Mouse (Mus musculus) spleen, postnatal 14 days (tissue): ENCODE measurements around the gene Ptpn14.
A peak's percentile ranks its signal among the peaks of the same experiment; 100 is the strongest.
"Not testable (repeated sequence)": the region's sequence is repeated elsewhere in the genome, so short reads cannot be mapped to it uniquely, and the experiment has no call there.

ENCODE experiments used
- DNase-seq, 2 experiments: peaks; one replicate each; pipeline ENCODE4 v3.0.0; 2021 to 2022; ENCODE audit warnings: low spot score in 2 of 2

The Ptpn14 gene

DNA sequence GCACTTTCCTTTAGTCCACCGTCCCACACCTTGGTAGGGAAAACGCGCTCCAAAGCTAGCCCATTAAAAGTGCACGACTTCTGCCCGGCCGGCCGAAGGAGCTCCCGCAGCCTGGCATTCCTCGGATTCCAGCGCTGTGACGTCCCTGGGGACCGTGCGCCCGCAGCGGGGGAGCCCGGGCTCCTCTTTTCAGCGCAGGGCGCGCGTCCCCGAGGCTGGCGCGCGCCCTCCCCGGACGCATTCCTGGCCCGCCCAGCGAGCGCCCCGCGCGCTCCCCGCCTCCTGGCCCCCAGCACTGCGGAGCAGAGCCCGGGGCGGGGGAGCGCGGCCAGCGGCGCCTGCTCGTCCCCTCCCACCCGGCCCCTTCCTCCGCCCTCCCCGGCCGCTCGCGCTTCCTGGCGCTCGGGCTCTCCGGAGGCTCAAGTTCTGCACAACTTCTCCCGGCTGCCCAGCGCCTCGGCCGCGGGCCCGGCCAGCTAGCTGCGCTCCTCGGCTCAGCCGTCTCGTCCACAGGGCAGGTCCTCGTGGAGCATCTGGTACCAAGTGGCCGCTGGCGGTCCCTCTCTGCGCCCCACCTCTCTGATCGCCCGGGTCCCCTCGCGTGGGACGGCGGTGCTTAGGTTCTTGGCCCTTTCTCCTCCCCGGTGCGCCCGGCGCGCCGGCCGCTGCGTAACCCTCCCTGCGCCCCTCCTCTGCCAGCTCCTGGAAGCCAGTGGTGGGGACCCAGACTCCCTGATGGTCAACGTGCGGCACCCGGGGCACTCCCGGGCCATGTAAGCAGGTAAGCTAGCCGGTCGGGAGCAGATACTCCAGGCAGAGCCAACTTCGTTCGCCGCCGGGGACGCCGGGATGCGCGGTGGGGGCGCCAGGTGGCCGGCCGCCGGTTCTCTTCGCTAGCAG is at the start of gene Ptpn14:
Ptpn14 (plus strand) TSS at position 385 of the 900 bp plus-strand sequence.
- DNase-seq: no peak

DNA sequence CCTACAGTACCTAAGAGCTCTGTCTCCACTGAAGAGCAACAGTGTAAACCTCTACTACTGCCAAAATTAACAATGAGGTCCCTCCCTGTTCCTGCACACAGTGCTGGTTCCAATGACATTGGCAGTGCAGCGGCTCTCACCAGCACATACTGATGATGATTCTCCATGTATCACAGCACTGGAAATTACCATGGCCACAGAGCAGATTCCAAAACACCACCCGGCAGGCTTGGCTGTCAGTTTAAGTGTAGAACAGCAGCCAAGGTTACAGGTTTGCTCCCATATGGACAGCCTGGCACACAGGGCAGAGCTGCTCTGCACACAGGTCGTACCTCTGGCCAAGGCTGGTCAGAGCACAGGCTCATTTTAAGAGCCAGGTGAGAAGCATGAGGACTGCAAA is 48.5 kb upstream of the Ptpn14 start:
- DNase-seq: no peak

DNA sequence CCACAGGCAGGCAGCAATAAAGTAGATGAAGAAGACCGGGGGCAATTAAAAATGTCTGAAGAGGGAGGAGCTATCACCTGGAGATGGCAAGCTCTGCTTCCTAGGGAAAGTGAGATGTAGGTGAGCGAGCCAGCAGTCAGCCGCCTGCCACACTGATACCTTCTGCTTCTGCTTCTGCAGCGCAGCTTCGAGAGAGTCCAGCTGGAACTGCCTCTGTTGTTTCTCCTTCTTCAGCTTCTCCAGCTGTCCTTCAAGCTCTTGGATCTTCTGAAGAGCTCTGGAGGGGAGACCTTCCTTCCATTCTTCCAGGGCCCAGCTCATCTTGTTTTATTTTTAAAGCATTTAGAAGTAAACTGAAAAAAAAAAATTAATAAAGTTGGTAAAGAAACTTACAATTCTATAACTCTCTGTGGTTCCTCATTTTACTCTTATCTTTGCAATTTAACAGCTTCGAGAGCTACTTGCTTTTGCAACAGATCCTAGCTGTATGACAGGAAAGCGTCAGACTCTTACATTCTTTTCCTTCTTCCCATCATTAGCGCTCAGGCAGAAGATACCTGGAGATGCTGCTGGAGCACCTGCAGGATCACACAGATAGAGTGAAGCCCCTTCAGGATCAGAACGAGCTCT is 43.2 kb upstream of the Ptpn14 start:
- no peak for DNase-seq

DNA sequence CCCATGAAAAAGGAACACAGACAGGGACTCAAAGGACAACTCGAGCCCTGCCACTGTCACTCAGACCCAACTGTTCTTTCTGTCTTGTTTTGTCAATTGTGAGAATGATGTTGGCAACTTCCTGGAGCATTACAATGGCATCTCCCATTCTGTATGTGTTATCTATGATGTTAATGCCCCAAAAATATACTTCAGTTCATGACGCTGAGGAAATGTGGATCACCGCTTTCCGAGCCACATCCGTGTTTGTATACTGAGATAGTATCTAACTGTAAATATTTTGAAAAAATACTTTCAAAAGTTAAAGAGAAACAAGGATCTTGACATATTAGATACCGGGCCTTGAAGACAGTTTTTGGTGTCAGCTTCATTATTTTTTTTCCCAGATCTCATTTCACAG is 42.0 kb upstream of the Ptpn14 start:
- no peak for DNase-seq

DNA sequence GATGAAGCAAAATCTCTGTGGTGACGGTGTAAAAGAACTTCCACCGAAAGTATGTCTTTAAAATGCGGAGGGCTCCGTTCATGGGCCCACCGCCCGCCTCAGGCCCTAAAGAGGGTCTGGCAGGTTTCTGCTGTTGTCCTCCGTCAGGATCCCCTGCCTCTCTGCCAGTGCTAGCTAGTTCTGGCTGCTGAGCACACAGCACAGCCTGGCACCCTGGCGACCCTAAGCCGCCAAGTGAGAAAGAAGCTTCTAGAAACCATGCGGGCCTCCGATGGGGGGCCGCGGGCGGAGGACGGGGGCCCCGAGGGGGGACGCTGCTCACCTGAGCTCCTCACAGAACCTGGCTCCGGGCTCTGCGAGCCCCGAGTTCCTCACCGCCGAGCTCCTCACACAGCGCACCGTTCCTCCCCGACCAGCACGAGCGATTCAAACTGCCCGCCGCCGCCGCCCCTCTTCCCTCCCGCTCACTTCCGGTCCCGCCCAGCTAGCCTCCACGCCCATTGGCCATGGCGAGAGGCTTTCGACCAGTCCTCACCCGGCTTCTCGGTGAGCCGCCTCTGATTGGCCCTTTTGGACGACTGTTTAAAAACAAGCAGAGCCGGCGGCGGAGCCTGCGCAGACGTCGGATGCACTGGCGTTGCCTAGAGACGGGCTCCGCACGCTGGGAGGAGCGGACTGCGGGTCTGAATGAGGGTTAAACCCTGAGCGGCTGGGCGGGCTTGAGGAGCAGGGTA is 40.2 kb upstream of the Ptpn14 start, which contains the start of gene Cenpf:
Cenpf (minus strand) TSS at position 433 of the 734 bp plus-strand sequence.
- DNase-seq: peak; percentile 96

DNA sequence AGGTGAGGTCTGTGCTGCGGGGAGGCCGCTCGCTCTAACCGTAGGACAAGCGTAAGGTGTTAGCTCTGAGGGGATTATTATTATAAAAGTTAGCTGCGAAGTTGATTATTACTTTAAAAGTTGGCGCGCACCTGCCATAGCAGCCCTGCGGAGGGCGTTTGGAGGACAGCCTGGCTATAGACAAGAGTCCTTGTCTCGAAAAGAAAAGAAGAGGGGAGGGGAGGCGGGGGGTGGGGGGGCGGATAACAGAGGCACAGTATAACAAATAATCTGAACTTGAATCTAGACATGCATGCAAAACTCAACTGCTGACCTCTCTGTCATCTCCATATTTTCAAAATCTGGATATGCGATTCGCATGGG is 39.7 kb upstream of the Ptpn14 start:
- DNase-seq: no peak

DNA sequence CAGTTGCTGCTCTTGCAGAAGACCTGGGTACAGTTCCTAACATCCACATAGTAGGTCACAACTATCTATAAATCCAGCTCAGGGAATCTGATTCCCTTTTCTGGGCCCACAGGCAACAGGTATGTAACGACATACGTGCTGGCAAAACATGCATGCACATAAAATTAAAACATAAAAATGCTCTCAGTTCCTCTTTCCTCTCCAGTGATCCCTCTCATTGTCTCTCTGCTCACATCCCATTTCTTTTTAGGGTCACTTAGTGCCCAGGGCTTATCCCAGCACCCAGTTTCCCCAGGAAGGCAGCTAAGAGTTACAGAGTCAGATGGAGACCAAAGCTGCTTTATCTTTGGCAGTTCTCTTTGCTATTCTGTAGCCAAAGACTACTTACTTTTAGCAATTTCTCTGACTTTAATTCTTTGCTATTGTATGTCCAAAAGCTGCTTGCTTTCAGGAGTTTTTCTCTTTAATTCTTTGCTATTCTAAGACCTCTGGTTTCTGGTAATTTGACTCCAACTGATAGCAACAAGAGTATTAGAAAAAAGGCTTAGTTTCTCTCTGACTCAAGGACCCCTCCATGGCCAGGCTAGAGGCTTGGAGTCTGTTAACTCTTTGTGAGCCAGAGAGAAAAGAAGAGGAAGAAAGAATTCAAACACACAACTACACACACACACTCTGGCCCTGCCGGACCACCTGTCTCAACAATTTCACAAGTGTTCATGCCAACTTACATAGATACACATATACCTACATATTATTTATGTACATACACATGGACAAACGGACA is 38.8 kb upstream of the Ptpn14 start:
- DNase-seq: no peak

DNA sequence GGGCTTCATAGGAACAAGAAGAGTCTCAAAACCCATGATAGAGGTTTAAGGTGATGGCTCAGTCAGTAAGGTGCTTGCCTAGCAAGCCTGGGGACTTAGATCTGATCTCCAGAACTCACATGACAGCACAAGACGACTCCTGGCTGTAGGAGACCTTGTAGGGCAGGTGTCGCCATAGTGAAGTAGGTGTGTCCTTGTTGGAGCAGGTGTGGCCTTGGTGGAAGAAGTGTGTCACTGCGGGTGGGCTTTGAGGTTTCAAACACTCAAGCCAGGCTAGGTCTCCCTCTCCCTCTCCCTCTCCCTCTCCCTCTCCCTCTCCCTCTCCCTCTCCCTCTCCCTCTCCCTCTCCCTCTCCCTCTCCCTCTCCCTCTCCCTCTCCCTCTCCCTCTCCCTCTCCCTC is 35.6 kb upstream of the Ptpn14 start:
- not testable (repeated sequence) for DNase-seq

DNA sequence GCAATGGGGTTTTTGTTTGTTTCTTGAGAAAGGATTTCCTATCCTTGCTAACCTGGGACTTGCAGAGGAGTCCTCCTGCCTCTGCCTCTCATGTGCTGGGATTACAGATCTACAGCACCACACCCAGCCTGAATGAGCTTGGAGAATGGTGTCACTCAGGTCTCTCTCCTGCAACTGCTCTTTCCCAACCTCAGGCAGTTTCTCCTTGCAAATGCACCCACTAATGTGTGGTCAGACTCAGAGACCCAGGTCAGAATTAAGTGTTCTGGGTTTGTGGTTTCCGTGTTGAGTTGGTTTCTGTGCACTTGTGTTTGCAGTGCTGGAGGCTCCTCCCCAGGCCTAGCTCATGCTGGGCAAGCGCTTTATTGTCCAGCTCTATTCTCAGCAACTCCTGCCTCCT is 33.7 kb upstream of the Ptpn14 start:
- DNase-seq: no peak

DNA sequence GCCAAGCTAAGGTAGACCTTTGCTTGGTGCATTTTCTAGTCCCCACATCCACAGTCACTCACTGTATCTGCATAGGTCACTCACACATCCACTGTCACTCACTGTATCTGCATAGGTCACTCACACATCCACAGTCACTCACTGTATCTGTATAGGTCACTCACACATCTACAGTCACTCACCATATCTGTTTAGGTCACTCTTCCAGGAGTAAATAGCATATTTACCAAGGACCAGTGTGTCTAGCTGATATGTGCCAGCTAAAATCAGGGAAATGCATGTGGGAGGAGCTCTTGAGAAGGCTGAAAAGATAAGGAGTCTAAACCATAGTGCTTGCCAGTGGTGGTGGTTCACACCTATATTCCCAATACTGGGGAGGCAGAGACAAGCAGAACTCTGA is 32.7 kb upstream of the Ptpn14 start:
- no peak for DNase-seq

DNA sequence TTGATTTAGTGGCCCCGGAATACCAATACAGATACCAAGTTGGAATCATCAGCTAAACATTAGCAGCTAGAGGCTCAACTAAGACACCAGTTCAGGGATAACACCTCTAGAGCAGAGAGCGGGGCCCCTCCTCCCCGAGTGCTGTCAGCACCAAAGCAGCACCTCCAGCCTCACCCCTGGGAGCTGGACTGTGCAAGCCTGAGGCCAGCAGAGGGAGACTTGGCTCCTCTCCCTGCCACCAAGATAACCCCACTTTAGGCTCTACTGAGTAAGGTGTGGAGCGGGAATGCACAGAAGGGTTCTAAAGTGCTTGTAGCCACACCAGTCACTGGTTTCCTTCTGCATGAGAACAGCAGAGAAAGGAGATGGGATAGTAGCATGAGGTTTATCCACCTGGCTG is 29.7 kb upstream of the Ptpn14 start:
- DNase-seq: no peak

DNA sequence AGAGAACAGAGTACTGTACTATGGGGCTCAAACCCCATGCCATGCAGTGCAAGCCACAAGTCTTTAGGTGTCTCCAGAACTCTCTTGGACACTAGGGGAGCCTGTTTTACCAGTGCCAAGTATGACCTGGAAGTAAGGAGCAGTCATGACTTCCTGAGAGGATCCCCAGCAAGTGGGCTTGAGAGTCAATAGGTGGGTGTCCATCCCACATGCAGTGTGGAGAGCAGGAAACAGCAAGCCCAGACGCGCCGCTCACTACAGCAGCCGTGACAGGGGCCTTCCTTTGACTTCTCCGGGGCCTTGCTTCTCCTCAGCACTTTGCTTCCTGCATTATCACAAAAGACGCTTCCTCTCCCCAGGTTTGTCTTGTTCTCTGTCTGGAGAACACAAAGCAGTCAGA is 27.9 kb upstream of the Ptpn14 start:
- DNase-seq: no peak

DNA sequence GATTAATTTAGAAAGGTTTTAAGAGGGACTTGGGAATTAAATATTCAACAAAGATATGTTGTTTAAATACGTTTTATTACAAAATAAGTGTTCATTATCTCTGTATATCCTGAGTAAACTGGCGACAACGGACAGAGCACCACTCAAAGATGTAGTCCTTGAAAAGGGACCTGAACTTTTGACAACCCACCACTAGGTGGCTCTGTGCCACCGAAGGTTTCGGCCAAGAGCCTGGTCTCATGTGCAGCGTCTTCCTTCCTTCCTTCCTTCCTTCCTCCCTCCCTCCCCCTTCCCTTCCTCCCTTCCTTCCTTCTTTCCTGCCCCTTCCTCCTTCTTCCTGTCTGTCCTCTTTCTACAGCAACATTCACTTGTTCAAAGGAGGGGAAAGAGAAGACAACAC is 27.1 kb upstream of the Ptpn14 start:
- peak; percentile 14 to 58 for DNase-seq

DNA sequence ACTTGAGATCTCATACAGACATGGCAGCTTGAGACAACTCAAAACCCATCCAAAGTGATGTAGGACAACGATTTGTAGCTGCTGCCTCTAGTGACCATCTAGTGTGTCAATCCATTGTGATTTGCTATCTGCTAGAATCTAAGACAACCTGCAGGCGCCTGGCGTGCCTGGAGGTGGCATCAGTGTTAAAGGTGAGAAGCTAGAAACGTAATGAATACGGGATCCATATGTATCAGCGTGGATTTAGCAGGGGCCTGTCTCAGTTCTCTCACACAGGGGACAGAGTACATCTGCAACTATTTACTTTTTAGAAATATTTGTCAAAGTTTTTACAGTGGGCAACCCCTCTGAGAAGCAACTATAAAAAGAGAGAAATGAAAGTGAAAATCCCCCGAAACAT is 24.9 kb upstream of the Ptpn14 start:
- no peak for DNase-seq

DNA sequence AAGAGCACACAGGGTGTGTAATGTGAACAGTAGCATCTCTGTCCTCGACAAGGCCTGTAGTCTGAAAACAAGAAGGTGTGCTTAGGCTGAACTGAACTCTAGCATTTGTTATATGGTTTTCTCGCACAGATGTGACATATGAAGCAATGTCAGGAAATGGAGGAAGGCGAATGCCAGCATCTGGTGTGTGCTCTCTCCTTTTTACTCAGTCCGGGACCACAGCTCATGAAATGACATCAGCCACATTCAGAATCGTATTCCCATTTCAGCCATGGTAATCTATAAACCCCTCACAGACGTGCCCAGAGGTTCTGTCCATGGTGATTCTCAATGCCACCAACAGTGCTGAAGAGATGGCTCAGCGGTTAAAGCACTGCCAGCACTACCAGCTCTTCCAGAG is 24.5 kb upstream of the Ptpn14 start:
- no peak for DNase-seq

DNA sequence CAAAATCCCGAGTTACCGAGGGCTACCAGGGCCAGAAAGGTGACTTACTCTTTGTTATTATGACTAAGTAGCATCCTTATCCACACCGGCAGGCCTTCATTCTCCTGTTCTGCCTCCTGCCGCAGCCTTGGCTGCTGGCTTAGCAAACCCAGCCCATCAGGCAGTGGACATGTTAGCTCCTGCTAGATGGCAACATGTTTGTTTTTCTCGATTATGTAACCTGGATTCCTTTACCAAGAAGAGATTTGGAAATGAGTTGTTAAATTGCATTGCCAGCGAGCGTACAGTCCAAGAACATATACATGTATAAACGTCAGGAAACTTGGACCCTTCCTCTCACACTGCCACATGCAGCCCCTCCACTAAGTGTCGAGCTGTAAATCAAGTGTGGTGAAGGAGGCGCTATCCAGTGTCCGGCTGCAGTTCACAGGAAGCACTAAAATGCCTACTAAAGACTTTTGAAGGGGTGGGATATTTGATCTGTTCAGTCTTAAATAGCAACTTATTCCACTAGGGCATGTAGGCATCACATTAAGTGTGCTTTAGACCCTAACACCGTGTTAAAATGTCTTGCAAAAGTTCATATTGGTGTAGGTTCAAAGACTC is 21.9 kb upstream of the Ptpn14 start:
- no peak for DNase-seq

DNA sequence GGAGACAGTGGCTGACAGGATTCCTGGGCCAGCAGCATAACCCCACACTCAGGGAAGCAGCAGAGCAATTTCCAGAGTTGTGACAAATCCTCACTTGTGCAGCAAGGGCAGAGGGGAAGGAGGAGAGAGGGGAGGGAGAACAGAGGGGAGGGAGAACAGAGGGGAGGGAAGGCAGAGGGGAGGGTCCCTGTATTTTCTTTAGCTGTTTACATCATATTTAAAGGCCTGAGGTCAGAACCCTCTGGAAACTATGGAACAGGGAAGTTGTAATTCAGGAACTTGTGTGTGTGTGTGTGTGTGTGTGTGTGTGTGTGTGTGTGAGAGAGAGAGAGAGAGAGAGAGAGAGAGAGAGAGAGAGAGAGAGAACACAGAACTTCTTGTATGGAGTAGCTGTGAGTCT is 21.1 kb upstream of the Ptpn14 start:
- DNase-seq: no peak

DNA sequence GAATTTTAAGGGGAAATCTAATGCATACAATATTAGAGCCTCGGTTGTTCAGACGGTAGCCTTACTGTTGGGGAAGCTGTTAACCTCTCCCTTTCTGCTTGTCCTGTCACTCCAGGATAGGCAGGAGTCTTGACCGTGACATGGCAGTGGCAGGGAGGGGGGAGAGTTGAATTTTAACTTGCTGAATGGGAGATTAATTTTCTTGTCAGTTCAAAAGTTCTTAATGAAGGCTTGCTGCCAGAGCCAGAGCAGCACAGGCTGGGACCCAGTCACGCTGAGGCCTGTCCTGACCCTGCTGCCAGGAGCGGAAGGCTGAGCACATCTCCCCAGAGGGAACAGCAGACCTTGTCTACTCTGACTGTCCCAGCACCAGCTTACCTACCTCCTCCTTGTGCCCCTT is 20.6 kb upstream of the Ptpn14 start:
- no peak for DNase-seq

DNA sequence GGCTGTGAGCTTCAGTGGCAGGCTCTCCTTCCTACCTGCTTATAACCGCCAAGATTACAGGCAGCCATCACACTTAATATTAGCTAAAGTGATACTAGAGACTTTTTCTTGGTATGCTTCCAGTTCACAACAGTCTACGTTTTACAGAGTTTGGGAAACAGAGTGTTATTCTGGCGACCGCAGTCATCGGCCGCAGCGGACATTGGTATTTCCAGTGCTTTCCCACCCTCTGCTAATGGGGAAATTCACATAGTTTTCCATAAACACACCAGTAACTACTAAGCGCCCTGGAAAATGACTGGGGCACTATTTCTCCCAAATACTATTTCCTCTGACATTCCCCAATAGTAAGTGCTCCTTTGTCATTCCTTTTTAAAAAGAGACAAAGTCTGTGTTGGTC is 19.1 kb upstream of the Ptpn14 start:
- no peak for DNase-seq

DNA sequence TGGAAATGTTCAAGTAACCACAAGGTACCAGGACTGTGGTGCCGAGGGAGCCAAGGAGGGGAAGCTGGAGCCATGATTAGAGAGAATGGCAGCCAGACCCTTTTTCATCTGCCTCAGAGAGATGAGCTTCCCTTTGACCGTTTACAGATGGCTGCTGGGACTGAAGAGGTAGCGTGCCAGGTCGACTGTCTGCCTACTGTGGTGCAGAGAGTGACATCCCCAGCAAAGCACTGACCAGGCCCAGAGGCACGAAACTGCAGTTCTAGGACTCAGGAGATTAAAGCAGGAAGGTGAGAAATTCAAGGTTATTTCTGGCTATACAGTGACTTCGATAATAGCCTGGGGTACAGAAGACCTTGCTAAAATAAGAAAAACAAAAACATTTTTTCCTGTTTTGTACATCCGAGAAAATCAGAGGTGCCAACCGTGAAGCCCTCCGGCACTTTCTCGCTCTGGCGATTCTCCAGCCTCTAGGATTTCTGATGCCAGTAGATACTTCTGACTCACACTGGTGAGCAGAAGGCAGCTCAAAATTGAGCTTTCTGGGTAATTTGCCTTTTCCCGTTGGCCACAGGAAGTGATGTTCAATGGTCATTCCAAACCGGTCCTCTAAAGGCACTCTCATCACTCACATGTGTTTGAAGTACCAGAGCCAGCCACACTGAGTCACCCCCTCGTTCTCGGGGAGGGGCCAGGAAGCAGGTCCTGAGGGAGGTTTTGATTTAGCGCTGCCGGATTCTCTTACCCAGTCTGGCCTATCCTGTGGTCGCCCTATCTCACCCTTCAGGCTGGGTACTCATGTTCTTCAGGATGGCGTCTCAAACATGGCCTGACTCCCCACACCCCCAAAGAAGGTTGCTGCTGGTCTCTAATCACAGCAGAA is 11.9 kb upstream of the Ptpn14 start:
- DNase-seq: no peak
